Mouse (Mus musculus): ENCODE data around the gene Arhgap45.

DNA sequence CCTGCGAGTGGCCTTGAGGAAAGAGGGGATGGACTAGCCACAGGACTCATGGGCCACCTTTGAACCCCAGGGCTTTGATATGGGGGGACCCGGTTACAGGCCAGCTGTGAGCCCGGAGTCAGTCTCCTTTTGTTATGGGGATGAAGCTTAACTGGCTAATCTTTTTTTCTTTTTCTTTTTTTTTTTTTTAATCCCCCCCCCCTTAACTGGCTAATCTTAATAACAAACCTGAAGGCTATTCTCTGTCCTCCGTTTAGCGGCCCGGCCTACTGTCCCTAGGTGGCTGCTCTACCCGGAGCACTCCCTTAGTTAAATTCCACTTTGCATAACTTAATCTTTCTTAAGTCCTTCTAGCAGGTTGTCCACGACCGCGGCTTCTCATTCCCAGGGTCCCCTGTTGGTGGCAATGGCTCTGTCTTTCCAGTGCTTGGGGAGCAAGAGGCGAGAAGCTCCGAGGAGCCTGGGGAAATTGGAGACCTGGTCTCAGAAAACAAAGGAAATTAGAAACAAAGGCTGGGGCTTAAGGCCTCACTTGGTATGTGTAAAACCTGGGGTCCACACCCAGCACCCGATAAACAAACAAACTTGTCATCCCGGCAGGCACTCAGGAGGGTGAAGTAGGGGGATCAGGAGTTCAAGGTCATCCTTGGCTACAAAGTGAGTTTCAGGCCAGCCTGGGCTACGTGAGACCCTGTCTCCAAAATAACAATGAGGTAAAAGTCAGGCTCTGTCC lies 34.6 kb downstream of the Arhgap45 start:
- TF ChIP-seq CTCF (IDR thresholded peaks at IDR 0.05; ENCODE audit: low read depth, low read length) (no peak), POLR2A (IDR thresholded peaks at IDR 0.05; ENCODE audit: borderline replicate concordance, low read depth, low read length) (no peak)

All from bone marrow macrophage, adult 2 months (primary cell).